Mouse (Mus musculus) spleen, postnatal 36 days (tissue): ENCODE data around the gene Gpr152.

Source experiments
- DNase-seq, 2 experiments: peaks; one replicate each; pipeline ENCODE4 v3.0.0; 2022; ENCODE audit warnings: low spot score in 2 of 2, mixed read lengths in 1 of 2

Gpr152 gene

DNA sequence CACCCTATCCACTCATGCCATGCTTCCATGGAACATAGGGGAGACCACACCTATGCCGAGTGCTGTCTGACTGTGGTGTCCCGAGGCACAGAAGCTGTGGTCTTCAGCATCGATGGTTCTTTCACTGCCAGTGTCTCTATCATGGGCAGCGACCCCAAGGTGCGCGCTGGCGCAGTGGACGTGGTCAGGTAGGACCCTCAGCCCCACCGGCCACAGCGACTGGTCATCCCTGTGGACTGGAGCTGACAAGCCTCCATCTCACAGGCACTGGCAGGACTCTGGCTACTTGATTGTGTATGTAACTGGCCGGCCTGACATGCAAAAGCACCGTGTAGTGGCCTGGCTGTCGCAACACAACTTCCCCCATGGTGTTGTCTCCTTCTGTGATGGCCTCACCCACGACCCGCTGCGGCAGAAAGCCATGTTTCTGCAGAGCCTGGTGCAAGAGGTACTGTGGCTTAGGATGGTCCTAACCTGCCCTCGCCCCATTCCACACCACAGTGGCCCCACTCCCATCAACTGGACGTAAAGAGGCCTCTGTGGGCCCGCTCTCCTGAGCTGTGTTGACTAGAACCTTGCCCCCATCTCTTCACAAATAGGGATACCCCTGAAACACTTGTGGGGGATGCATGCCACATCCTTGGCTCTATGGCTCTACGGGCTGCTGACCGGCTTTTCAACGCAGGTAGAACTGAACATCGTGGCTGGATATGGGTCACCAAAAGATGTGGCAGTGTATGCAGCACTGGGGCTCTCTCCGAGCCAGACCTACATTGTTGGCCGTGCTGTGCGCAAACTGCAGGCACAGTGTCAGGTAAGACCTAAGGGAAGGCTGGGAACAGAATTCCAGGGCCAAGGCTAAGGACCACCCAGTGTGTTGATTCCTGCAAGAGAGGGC is 27.3 kb upstream of the Gpr152 start:
- no peak for DNase-seq

- DNase-seq = peak; percentile 75 to 86
Measured at GRCm38 (mm10) chr19:4113186-4113805, 26.3 kb upstream of the Gpr152 start.

GRCm38 (mm10) chr19:4113806-4114230 is 25.8 kb upstream of the Gpr152 start:
- DNase-seq = peak; percentile 84 to 88

DNA sequence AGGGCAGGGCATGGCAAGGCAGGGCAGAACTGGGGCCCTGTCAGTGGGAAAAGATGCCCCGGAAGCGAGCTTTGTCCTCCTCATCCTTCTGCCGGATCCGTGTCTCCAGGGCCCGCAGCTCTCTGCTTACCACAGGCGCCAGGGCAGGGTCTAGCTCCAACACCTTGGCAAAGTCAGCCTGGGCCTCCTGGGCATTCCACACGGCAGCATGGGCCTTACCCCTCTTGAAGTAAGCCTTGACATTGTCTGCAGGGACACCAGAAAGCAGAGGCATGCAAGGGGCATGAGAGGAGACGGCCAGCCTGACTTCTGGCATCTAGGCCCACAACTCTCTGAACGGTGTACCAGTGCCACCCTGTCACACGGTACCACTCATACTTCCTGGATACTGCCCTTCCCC is 25.0 kb upstream of the Gpr152 start:
- no peak for DNase-seq

DNA sequence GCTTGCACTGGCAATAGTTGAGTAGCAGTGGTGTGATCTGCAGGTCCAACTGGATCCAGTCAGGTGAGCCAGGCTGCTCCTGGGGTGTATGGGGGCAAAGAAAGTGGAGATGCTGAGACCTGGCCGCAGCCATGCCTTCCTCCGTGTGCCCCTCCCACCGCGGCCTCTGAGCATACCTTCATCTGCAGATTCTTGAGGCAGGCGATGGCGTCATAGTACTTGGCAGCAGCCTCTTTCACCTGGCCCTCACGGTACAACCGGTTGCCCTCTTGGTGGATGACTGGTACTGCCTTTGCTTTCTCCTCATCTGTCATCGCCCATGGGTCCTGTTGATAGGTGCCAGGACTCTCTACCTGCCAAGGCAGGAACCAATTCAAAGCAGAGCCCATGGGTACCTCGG is 24.4 kb upstream of the Gpr152 start:
- DNase-seq = no peak

DNA sequence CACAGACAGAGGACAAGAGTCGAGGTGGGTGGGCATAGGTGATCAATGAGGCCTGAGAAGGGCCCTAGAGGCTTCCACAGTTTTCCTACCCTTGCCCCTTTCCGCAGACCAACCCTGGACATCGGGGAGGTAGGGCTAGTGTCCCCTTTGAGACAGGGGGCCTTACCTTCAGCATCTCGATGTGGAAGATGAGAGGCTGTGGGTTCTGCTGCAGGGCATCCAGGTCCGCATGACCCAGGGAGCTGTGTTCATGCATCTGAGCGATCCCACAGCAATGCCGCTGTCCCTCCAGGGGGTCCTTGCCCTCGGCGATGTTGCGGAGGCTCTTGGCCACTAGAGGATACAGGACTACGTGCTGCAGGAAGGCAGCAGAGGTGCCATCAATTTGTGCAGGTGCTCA is 23.8 kb upstream of the Gpr152 start:
- no peak for DNase-seq

GRCm38 (mm10) chr19:4117006-4117405 is 22.6 kb upstream of the Gpr152 start:
- DNase-seq = peak; percentile 31 to 51

- DNase-seq = no peak
Measured at GRCm38 (mm10) chr19:4118350-4118749, 21.2 kb upstream of the Gpr152 start.

DNA sequence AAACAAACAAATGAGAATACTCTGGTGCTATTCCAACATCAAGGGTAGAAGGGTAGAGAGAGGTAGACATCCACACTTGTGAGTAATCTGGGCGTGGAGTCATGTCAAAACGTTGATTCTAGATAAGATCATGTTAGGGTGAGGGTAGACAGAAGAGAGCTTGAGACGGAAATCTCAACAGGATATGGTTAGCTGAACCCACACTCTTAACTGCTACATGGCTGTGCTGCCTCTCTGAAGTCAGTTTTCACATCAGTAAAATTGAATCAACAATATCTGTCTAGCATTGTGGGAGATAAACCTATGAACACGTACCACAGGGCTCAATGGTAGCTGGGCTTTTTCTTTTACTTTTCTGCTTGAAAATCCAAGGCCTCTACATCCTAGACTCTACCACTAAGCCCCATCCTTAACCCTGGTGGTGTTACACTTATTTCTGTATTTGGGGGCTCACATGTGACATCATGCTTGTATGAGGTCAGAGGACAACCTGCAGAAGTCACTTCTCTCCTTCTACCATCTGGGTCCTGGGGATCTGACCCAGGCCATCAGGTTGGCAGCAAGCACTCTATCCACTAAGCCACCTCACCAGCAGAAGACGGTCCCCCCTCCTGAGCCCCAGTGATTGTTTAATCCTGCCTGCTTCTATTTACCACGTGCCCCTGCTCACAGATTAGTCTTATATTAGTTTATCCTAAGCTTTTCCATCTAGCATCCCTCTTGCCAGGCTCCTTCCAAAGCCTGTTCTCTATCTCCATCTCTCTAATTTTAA is 19.7 kb upstream of the Gpr152 start:
- DNase-seq = peak; percentile 48 to 59

GRCm38 (mm10) chr19:4120496-4120895 is 19.1 kb upstream of the Gpr152 start:
- no peak for DNase-seq

DNA sequence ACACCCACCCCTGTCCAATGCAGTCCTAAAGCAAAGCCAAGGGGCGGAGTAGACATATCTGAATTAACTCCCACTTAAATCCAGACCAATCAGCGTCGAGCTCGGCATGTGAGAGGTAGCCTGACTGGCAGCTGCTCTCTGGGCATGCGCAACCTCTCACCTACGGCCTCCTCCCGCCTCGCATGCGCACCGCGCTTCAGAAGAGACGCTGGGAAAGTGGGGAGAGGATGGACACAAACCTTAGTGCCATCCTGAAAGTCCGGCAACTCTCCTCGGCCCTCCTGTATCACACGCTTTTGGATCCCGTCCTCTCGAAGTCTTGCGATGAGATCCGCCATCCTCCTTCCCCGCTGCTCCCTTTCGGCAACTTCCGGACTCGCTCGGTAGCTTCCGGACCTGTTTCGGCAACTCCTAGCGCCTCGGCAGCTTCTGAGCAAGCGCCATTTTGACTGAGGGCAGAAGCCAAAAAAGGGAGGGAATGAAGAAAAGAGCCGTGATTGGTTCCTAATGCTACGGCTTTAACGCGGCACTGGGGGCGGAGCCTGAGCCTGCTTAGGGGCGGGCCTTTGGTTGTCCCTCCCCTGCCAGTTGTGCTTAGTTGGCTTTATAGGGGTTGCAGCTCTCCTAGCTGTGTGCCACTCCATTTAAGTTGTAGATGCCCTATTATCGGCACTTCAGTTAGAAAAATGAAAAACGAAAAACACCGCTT is 18.3 kb upstream of the Gpr152 start:
- peak; percentile 98 to 99 for DNase-seq

DNA sequence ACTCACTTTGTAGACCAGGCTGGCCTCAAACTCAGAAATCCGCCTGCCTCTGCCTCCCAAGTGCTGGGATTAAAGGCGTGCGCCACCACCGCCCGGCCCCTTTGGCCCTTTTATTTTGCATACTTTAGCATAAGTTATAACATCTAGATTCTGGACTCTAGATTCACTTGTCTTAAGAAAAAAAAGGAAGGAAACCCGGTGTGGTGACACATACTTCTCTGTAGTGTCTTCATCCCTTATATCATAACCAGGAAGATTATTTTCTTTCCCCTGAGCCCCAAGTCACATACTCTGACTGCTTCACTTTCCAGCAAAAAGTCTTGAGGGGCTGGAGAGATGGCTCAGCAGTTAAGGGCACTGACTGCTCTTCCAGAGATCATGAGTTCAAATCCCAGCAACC is 17.7 kb upstream of the Gpr152 start:
- peak in 1 of 2 experiments; percentile 45 for DNase-seq

DNA sequence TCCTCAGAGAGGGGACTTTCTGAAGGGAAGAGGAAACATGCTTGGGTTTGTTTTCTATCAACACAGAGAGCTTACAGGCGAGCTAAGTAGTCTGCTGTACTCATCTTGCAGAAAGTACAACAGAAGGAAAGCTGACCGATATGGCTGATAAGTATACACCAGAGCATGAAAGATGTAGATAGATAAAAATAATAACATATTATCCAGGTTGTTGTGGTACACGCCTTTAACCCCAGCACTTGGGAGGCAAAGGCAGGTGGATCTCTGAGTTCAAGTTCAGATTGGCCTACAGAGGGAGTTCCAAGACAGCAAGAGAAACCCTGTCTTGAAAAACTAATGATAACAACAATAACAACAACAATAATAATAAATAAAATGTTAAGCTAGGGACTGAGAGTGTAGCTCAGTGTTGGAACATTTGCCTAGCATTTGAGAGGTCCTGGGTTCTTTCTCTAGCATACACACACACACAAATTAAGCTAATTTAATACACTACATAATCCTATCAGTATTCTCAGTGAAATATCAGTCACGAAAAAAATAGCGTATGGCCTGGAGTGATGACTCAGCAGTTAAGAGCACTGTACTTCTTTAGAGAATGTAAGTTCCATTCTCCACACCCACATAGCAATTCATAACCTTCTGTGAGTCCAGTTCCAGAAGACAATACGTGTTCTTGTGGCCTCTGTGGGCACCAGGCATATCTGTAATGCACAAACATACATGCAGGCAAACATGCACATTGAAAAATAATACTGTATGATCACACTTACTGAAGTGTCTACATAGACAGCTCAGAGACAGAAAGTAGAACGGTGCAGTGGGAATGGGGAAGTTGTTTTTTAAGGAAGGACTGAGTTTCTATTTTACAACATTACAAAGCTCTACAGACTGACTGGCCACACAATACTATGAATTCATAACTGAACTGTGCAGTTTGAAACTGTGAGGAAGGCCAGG is 16.9 kb upstream of the Gpr152 start:
- DNase-seq = peak in 1 of 2 experiments; percentile 50

- no peak for DNase-seq
Measured at GRCm38 (mm10) chr19:4124432-4124831, 15.2 kb upstream of the Gpr152 start.

- peak in 1 of 2 experiments; percentile 49 for DNase-seq
Measured at GRCm38 (mm10) chr19:4125268-4125667, 14.3 kb upstream of the Gpr152 start.

- DNase-seq = peak; percentile 99
Measured at GRCm38 (mm10) chr19:4125741-4126696, 13.6 kb upstream of the Gpr152 start, which contains the start of gene Aip. Gene Aip (minus strand): TSS chr19:4125858.

- DNase-seq = peak in 1 of 2 experiments; percentile 44
Measured at GRCm38 (mm10) chr19:4126759-4127495, 12.7 kb upstream of the Gpr152 start.

- DNase-seq = no peak
Measured at GRCm38 (mm10) chr19:4129462-4129861, 10.1 kb upstream of the Gpr152 start.
